Mouse (Mus musculus): Measurements from ENCODE around the gene Kctd18.

Gene Kctd18

DNA sequence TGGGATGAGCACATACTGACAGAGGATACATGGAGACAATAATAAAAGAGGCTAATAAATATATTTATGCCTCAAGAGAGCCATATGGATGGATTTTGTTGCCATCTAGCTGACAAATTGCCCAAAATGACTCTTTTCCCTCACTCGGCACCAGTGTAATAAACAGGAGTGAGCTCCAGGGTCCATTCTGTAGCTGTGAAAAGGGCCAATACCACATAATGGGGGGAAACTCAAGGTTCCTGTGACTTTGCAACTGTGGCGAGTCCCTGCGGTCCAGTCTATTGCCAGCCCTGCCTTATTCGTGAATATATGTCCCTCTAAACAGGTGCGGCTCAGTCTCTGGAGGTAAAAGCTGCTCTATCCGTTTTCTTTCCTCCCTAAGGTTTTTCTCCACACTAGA lies 107.2 kb downstream of the Kctd18 start:
- DNase-seq (ENCODE audit: inconsistent age in 2 of 2, low spot score in 1 of 2), result no peak

DNA sequence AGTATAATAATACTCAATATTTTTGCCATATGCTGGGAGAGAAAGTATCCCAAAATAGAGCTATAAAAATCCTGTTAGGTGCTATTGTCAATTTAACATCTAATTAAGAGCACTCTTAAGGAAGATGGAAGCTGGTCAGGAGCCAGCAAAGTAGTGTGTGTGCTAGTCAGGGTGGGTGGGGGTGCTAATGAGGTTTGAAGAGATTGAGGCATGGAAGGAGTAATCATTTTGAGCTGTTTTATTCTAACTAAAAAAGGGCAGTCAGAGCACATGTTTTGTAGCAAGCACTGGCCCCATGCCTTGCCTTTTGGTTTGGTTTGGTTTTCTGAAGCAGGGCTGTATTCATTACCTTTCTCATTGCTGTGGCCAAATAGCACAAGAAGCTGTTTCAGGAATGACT lies 112.4 kb downstream of the Kctd18 start:
- DNase-seq (ENCODE audit: inconsistent age in 2 of 2, low spot score in 1 of 2), result no peak

DNA sequence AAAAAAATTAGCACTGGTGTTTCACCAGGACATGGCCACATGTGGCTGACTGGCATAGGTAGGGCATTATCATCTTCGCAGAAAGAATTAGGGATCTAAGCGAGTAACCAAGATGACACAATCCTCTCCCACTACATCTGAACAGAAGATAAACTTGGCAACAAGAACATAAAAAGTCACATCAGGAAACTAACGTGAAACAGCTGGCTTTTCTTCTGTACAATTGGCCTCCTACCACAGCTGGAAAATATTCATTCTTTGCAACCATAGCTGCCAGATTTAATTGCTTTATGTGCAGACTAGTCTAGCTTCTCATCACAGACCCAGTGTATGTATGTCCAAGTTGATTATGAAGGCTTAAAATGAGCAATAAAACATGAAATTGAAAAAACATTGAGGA lies 112.8 kb downstream of the Kctd18 start:
- no peak for DNase-seq (ENCODE audit: inconsistent age in 2 of 2, low spot score in 1 of 2)

All from adrenal gland, adult (tissue).